Mouse (Mus musculus): Measurements from ENCODE around the gene Pdyn.

Pdyn gene

GRCm38 (mm10) chr2:129654233-129654950 lies 45.3 kb downstream of the Pdyn start:
- DNase-seq = no peak

- no peak for DNase-seq
Observed at GRCm38 (mm10) chr2:129653632-129654031, 46.0 kb downstream of the Pdyn start.

- no peak for DNase-seq
Observed at GRCm38 (mm10) chr2:129652616-129653015, 47.0 kb downstream of the Pdyn start.

Data from kidney, postnatal 10 days (tissue).